Mouse (Mus musculus): ENCODE measurements around the gene B3gnt3.
"Not testable (repeated sequence)": the region's sequence is repeated elsewhere in the genome, so short reads cannot be mapped to it uniquely, and the experiment has no call there.

Gene B3gnt3

DNA sequence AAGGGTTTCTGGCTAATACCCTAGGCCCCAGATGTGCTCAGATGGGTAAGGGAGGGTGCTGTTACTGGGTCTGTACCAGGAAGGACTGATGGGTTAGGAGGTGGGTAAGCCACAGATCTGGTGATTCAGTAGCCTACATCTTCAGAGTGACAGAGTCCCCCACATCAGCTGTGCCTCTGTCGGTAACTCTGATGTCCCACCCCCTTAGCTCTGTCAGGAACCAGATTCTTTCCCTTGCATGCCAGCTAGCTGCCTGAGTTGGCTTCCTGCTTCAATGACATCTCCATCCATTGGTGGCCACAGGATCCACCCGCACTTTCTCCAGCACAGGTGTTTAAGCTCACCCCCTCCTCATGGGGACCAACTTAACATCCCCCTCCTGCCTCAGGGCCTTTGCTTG, 10.0 kb upstream of the B3gnt3 start:
- DNase-seq (ENCODE audit: inconsistent ontology term), result no peak

- DNase-seq (ENCODE audit: inconsistent ontology term), result peak; percentile 48
These were observed 8.3 kb upstream of the B3gnt3 start for GRCm38 (mm10) chr8:71709800-71710446.

DNA sequence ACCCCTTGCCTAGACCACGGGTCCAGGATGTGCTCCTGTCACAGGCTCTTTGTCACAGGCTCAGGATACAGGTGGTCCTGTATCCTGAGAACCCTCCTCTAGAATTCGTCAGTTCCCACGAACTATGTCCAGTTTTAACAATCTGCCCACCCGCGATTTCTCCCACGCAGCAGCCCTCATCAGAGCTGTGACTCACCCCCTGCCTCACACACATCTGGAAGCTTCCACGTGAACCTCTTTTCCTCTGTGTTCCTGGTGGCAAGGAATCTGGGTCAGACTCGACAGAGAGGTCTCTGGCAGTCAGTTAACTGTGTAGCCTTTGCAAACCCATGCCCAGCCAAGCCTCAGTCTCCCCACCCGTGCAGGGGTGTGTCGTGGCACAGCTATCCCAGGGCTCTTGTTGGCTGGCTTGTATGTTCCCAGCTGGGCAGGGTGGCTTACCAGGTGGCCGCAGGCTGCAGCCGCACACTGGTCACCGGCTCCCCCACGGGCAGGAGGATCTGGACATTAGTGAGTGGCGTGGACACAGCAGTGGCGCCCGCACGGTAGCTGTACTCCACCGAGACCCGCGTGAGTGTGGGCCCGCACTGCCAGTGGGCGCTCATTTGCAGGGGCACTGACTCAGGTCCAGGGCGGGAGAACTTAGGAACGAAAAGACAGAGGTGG, 7.7 kb upstream of the B3gnt3 start:
- DNase-seq (ENCODE audit: inconsistent ontology term), result no peak

DNA sequence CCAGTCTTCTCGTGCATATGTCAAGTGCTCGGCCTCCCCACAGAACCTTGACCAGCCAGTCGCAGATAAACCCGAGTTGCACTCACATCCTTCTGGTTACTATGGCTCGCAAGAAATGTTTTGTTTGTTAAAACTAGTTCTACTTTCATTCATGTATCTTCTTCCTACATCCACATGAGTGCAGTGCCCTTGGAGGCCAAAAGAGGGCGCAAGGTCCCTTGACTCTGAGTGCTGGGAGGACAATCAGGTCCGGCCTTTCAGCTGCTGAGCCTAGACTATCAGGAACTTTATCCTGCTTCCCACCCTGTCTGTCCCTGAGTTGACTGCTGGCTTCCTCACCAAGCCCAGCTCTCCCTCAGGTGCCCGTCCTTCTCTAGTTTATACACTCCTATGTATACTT, 6.3 kb upstream of the B3gnt3 start:
- DNase-seq (ENCODE audit: inconsistent ontology term), result no peak

DNA sequence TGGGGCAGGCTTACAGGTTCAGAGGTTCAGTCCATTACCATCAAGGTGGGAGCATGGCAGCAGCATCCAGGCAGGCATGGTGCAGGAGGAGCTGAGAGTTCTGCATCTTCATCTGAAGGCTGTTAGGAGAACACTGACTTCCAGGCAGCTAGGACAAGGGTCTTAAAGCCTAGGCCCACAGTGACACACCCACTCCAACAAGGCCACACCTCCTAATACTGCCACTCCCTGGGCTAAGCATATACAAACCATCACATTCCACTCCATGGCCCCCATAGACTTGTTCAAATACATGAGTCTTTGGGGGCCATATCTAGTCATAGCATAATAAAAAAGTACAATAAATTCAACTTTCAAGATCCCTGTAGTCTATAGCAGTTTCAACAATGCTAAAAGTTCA, 1.8 kb upstream of the B3gnt3 start:
- DNase-seq (ENCODE audit: inconsistent ontology term), result not testable (repeated sequence)

GRCm38 (mm10) chr8:71702923-71703322, 1.3 kb upstream of the B3gnt3 start:
- no peak for DNase-seq (ENCODE audit: inconsistent ontology term)

DNA sequence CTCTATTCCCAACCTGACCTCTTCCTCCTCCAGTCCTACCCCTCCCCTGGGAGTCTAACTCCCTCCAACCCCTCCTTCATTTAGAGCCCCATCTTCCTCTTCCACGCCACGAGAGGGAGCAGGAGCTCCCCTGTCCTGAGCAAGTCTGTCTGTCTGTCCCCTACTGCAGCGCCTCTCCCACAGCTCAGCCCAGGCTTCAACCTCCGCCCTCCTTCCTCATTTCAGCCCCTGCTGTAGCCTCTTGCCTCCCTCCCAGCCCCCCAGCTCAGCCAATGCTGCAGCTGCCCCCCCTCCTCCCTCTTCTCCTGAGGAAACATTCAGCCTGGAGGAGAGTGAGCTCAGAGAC, 471 bp upstream of the B3gnt3 start:
- DNase-seq (ENCODE audit: inconsistent ontology term), result no peak

DNA sequence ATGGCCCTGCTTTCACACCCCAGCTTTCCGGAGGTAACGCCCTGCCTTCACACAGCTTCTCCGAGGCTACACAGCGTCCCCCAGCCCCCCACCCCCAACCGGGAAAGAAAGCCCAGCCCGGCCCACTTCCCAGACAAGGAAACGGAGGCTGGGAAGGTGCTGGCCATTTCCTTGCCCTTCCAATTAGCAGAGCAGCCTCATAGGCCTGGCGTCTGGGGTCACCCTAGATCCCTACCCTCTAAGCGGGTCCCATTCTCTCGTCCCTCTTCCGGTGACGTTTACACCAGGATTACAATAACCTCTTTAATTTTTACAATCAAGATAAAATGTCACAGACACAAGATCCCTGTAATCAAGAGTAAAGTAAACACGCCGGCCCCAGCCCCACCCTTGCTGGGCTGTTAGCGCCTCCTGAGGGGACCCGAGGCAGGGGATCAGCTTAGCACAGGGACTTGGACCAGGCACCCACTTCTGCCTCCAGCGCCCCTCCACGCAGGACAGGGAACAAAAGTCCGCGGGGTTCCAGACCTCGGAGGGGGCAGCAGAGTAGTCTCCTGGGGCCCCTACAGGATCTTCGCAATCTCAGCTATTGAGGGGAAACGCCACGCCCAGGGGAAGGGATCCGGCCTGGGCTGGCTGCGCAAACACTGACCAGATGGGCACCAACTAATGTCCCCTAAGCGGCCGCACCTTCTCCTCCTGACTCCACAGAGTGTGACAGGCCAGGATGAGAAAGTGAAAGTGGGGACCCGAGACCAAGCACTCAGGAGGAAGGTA, 908 bp downstream of the B3gnt3 start:
- no peak for DNase-seq (ENCODE audit: inconsistent ontology term)

DNA sequence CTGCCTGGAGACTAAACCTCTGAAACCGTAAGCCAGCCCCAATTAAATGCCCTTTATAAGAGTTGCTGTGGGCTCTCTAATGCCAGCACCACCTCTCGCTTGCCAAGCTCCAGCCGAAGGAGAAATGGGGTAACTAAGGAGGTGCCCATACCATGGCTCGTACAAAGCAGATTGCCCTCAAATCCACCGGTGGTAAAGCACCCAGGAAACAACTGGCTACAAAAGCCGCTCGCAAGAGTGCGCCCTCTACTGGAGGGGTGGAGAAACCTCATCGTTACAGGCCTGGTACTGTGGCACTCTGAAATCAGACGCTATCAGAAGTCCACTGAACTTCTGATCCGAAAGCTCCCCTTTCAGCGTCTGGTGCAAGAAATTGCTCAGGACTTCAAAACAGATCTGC, 6.1 kb downstream of the B3gnt3 start:
- not testable (repeated sequence) for DNase-seq (ENCODE audit: inconsistent ontology term)

GRCm38 (mm10) chr8:71693166-71694041, 8.2 kb downstream of the B3gnt3 start:
- DNase-seq (ENCODE audit: inconsistent ontology term), result no peak

DNA sequence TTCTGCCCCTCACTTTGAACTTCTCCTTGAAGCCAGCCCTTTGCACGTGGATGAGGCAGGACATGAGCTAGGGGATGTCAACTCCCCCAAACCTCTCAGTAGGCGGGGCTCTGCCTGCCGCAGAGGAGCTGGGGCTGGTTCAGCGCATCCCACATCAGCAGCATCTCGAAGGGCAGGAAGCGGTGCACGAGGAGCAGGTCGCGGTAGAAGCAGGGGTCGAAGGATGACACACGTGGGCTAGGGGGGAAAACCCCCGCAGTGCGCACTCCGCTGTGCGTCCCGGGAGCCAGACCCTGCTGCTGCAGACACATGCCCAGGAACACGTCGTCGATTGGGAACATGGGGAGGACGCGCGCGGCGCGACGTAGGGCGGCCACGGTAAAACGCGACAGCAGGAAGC, 9.1 kb downstream of the B3gnt3 start:
- no peak for DNase-seq (ENCODE audit: inconsistent ontology term)

DNA sequence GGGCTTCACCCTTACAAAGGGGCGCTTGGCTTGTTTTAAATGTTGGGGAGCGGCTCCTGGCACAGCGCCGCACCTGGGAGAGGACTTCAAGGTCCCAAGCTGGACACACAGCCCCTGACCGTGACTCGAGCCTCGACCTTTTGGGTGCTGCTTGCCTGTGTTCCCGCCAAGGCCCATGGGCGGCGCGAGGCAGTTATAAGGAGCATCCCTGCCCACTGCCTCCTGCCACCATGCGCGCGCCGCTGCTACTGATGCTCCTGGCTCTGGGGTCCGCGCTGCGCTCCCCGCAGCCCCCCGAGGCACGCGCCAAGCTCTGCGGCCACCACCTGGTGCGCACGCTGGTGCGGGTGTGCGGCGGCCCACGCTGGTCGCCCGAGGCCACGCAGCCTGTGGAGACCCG, 12.6 kb downstream of the B3gnt3 start, which contains the start of gene Insl3:
Gene Insl3, plus strand, starts transcription at position 187 of the 400 bp plus-strand sequence.
- no peak for DNase-seq (ENCODE audit: inconsistent ontology term)

GRCm38 (mm10) chr8:71687616-71688015, 14.0 kb downstream of the B3gnt3 start:
- no peak for DNase-seq (ENCODE audit: inconsistent ontology term)

- DNase-seq (ENCODE audit: inconsistent ontology term), result no peak
These were observed 15.3 kb downstream of the B3gnt3 start for GRCm38 (mm10) chr8:71686143-71686734.

- DNase-seq (ENCODE audit: inconsistent ontology term), result no peak
These were observed 16.0 kb downstream of the B3gnt3 start for GRCm38 (mm10) chr8:71685573-71685972.

GRCm38 (mm10) chr8:71684701-71685100, 16.9 kb downstream of the B3gnt3 start:
- no peak for DNase-seq (ENCODE audit: inconsistent ontology term)

- no peak for DNase-seq (ENCODE audit: inconsistent ontology term)
These were observed 18.8 kb downstream of the B3gnt3 start for GRCm38 (mm10) chr8:71682832-71683231.

DNA sequence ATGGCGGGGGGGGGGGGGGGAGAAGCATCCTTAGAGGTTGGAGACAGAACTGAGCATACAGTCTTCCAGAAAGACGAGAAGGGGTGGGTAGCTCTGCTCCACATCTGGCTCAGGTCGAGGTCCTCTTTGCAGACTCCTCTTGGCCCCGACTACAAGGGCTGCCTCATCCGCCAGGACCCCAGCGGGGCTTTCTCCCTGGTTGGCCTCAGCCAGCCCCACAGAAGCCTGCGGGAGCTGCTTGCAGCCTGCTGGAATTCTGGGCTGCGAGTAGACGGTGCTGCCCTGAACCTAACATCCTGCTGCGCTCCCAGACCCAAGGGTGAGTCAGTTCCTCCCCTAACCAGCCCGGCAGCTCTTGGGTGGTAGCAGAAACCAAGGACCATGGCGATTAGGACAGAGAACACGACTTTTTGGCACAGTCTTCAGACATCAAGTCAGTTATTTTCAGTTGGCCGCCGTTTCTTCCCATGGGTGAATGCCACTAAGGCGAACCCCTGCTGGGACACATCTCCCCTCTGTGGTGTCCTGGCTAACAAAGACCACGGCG, 20.1 kb downstream of the B3gnt3 start:
- peak; percentile 80 for DNase-seq (ENCODE audit: inconsistent ontology term)

GRCm38 (mm10) chr8:71680471-71680870, 21.1 kb downstream of the B3gnt3 start:
- no peak for DNase-seq (ENCODE audit: inconsistent ontology term)

GRCm38 (mm10) chr8:71679550-71680168, 21.9 kb downstream of the B3gnt3 start:
- peak; percentile 62 for DNase-seq (ENCODE audit: inconsistent ontology term)

- DNase-seq (ENCODE audit: inconsistent ontology term), result no peak
These were observed 22.5 kb downstream of the B3gnt3 start for GRCm38 (mm10) chr8:71679116-71679515.
